Mouse (Mus musculus): Measurements from ENCODE around the gene Sptan1. TPM values are rescaled to one million over a fixed set of nuclear protein-coding genes. Genes with fewer than 3 reads are reported as not detected.

Sptan1 gene
- total and polyA plus RNA-seq, 3 experiments = 73.8 to 113 (median 88.0) TPM

DNA sequence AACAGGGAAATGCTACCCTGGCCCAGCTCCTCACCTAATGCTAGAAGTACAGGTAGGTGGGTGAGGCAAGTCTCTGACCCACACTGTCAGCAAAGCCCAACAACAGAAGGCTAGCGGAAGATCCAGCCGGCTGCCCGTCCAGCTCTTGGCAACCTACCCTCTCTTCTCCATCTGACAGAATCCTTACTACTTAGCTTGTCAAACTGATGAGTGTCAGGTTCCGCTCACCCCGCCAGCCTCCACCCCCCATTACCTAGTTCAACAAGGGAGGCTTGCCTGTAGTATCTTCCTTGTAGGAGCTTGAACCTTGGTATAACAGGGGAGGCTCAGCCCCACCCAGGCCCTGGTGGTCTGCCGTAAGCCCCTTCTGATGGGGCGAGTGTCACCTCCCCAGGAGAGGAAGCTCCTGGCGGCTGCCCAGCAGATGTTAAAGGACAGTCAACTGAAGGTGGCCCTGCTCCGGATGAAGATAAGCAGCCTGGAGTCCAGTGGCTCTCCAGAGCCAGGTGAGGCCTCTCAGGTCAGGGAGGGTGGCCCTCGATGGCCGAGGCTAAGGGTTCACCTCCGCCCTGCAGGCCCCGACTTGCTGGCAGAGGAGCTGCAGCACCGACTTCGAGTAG lies 114.9 kb downstream of the Sptan1 start:
- no peak overlapping the region for H3K9ac ChIP-seq (ENCODE audit: insufficient read depth, low read depth)
- TF ChIP-seq POLR2A (IDR thresholded peaks at IDR 0.05; ENCODE audit: low read depth, low read length) = no peak
- no peaks in the 10 kb centered on the region for H3K9me3 ChIP-seq (replicated peaks; ENCODE audit: low read length)
- H3K27me3 ChIP-seq (replicated peaks) = no peaks in the 10 kb centered on the region
- H3K79me2 ChIP-seq (replicated peaks; ENCODE audit: control insufficient read depth, extremely low read depth, insufficient read depth, poor library complexity, severe bottlenecking) = no peaks in the 10 kb centered on the region
- peaks cover 7 to 31% of the 10 kb centered on the region in 2 experiments for H3K4me1 ChIP-seq (ENCODE audit: control insufficient read depth in 1 of 2, insufficient read depth in 2 of 2)
- no peak overlapping the region for H3K27ac ChIP-seq (ENCODE audit: insufficient read depth, low read depth)
- dilution Hi-C loops (cut with MboI; ENCODE audit: extremely low pct_ligation_motif_present, extremely low pct_unique_long_range_greater_than_20kb, low sequenced_read_pairs) (no loop called here), in situ Hi-C loops (cut with MboI; ENCODE audit: low pct_ligation_motif_present, low pct_unique_long_range_greater_than_20kb, low sequenced_read_pairs) (no loop called here)
- no peak for DNase-seq (ENCODE audit: extremely low read depth)
- no peak overlapping the region for H3K4me2 ChIP-seq (ENCODE audit: insufficient read depth, low read depth, poor library complexity, severe bottlenecking)
- H3K4me3 ChIP-seq (replicated peaks in 1 of 3; ENCODE audit: low read depth in 2 of 3, low read length in 2 of 3, poor library complexity in 1 of 3) = no peak overlapping the region
- H3K36me3 ChIP-seq (replicated peaks in 1 of 2; ENCODE audit: control insufficient read depth in 1 of 2, insufficient read depth in 1 of 2, low read length in 1 of 2) = peaks cover 0 to 33% of the 10 kb centered on the region in 2 experiments

Other genes with a start within 250 kb of the Sptan1 start
- gene Gm13420, start 213.9 kb upstream of the Sptan1 start, total RNA-seq (2012; rRNA removed) = not detected in 2 replicates
- gene Gm13420, start 213.9 kb upstream of the Sptan1 start, total RNA-seq (2014; rRNA removed) = not detected in 2 replicates
- gene Gm13420, start 213.9 kb upstream of the Sptan1 start, polyA plus RNA-seq (2012; ENCODE audit: insufficient read length, low read depth) = not detected in 2 replicates
- not detected in 2 replicates for gene Gm13547, start 206.2 kb upstream of the Sptan1 start, total RNA-seq (2012; rRNA removed)
- not detected in 2 replicates for gene Gm13547, start 206.2 kb upstream of the Sptan1 start, total RNA-seq (2014; rRNA removed)
- gene Gm13547, start 206.2 kb upstream of the Sptan1 start, polyA plus RNA-seq (2012; ENCODE audit: insufficient read length, low read depth) = 0.60 TPM in 1 of 2 replicates, not detected in the other
- gene Coq4, start 178.1 kb upstream of the Sptan1 start, total RNA-seq (2012; rRNA removed) = 25.2 and 29.3 TPM in 2 replicates
- 21.5 and 40.9 TPM in 2 replicates for gene Coq4, start 178.1 kb upstream of the Sptan1 start, total RNA-seq (2014; rRNA removed)
- 19.1 and 21.3 TPM in 2 replicates for gene Coq4, start 178.1 kb upstream of the Sptan1 start, polyA plus RNA-seq (2012; ENCODE audit: insufficient read length, low read depth)
- 32.6 and 40.4 TPM in 2 replicates for gene Trub2, start 177.1 kb upstream of the Sptan1 start, total RNA-seq (2012; rRNA removed)
- 39.0 and 41.5 TPM in 2 replicates for gene Trub2, start 177.1 kb upstream of the Sptan1 start, total RNA-seq (2014; rRNA removed)
- gene Trub2, start 177.1 kb upstream of the Sptan1 start, polyA plus RNA-seq (2012; ENCODE audit: insufficient read length, low read depth) = 41.4 and 58.4 TPM in 2 replicates
- 8.9 and 11.3 TPM in 2 replicates for gene Slc27a4, start 162.9 kb upstream of the Sptan1 start, total RNA-seq (2012; rRNA removed)
- 3.6 and 4.8 TPM in 2 replicates for gene Slc27a4, start 162.9 kb upstream of the Sptan1 start, total RNA-seq (2014; rRNA removed)
- 4.7 and 4.9 TPM in 2 replicates for gene Slc27a4, start 162.9 kb upstream of the Sptan1 start, polyA plus RNA-seq (2012; ENCODE audit: insufficient read length, low read depth)
- gene Urm1, start 145.5 kb upstream of the Sptan1 start, total RNA-seq (2012; rRNA removed) = 31.9 and 33.8 TPM in 2 replicates
- gene Urm1, start 145.5 kb upstream of the Sptan1 start, total RNA-seq (2014; rRNA removed) = 29.2 and 30.6 TPM in 2 replicates
- 25.6 and 37.1 TPM in 2 replicates for gene Urm1, start 145.5 kb upstream of the Sptan1 start, polyA plus RNA-seq (2012; ENCODE audit: insufficient read length, low read depth)
- 6.1 and 6.3 TPM in 2 replicates for gene Cercam, start 96.4 kb upstream of the Sptan1 start, total RNA-seq (2012; rRNA removed)
- 2.5 and 3.0 TPM in 2 replicates for gene Cercam, start 96.4 kb upstream of the Sptan1 start, total RNA-seq (2014; rRNA removed)
- gene Cercam, start 96.4 kb upstream of the Sptan1 start, polyA plus RNA-seq (2012; ENCODE audit: insufficient read length, low read depth) = 3.5 and 3.7 TPM in 2 replicates
- 43.7 and 48.6 TPM in 2 replicates for gene Odf2, start 76.3 kb upstream of the Sptan1 start, total RNA-seq (2012; rRNA removed)
- gene Odf2, start 76.3 kb upstream of the Sptan1 start, total RNA-seq (2014; rRNA removed) = 35.4 and 44.4 TPM in 2 replicates
- gene Odf2, start 76.3 kb upstream of the Sptan1 start, polyA plus RNA-seq (2012; ENCODE audit: insufficient read length, low read depth) = 54.6 and 59.5 TPM in 2 replicates
- 38.0 and 39.7 TPM in 2 replicates for gene Gle1, start 30.1 kb upstream of the Sptan1 start, total RNA-seq (2012; rRNA removed)
- gene Gle1, start 30.1 kb upstream of the Sptan1 start, total RNA-seq (2014; rRNA removed) = 32.0 and 36.5 TPM in 2 replicates
- gene Gle1, start 30.1 kb upstream of the Sptan1 start, polyA plus RNA-seq (2012; ENCODE audit: insufficient read length, low read depth) = 54.1 and 60.1 TPM in 2 replicates
- gene Wdr34, start 83.3 kb downstream of the Sptan1 start, total RNA-seq (2012; rRNA removed) = 23.2 and 26.5 TPM in 2 replicates
- gene Wdr34, start 83.3 kb downstream of the Sptan1 start, total RNA-seq (2014; rRNA removed) = 21.4 and 24.7 TPM in 2 replicates
- gene Wdr34, start 83.3 kb downstream of the Sptan1 start, polyA plus RNA-seq (2012; ENCODE audit: insufficient read length, low read depth) = 28.0 and 28.6 TPM in 2 replicates
- 515 and 844 TPM in 2 replicates for gene Set, start 91.8 kb downstream of the Sptan1 start, total RNA-seq (2012; rRNA removed)
- 1,049 and 1,142 TPM in 2 replicates for gene Set, start 91.8 kb downstream of the Sptan1 start, total RNA-seq (2014; rRNA removed)
- gene Set, start 91.8 kb downstream of the Sptan1 start, polyA plus RNA-seq (2012; ENCODE audit: insufficient read length, low read depth) = 902 and 991 TPM in 2 replicates
- gene Pkn3, start 112.1 kb downstream of the Sptan1 start, total RNA-seq (2012; rRNA removed) = 5.2 and 8.3 TPM in 2 replicates
- gene Pkn3, start 112.1 kb downstream of the Sptan1 start, total RNA-seq (2014; rRNA removed) = 4.7 and 5.0 TPM in 2 replicates
- gene Pkn3, start 112.1 kb downstream of the Sptan1 start, polyA plus RNA-seq (2012; ENCODE audit: insufficient read length, low read depth) = 6.7 and 7.1 TPM in 2 replicates
- gene Zdhhc12, start 128.1 kb downstream of the Sptan1 start, total RNA-seq (2012; rRNA removed) = 33.7 and 36.5 TPM in 2 replicates
- gene Zdhhc12, start 128.1 kb downstream of the Sptan1 start, total RNA-seq (2014; rRNA removed) = 15.3 and 15.6 TPM in 2 replicates
- 34.7 and 42.8 TPM in 2 replicates for gene Zdhhc12, start 128.1 kb downstream of the Sptan1 start, polyA plus RNA-seq (2012; ENCODE audit: insufficient read length, low read depth)
- gene Zer1, start 159.0 kb downstream of the Sptan1 start, total RNA-seq (2012; rRNA removed) = 9.5 and 13.4 TPM in 2 replicates
- gene Zer1, start 159.0 kb downstream of the Sptan1 start, total RNA-seq (2014; rRNA removed) = 4.8 and 5.5 TPM in 2 replicates
- 13.3 and 15.0 TPM in 2 replicates for gene Zer1, start 159.0 kb downstream of the Sptan1 start, polyA plus RNA-seq (2012; ENCODE audit: insufficient read length, low read depth)
- gene Tbc1d13, start 168.2 kb downstream of the Sptan1 start, total RNA-seq (2012; rRNA removed) = 32.1 and 35.1 TPM in 2 replicates
- gene Tbc1d13, start 168.2 kb downstream of the Sptan1 start, total RNA-seq (2014; rRNA removed) = 21.4 and 25.9 TPM in 2 replicates
- gene Tbc1d13, start 168.2 kb downstream of the Sptan1 start, polyA plus RNA-seq (2012; ENCODE audit: insufficient read length, low read depth) = 36.1 and 36.8 TPM in 2 replicates
- gene Endog, start 205.9 kb downstream of the Sptan1 start, total RNA-seq (2012; rRNA removed) = 9.2 and 9.7 TPM in 2 replicates
- 0.23 TPM in 1 of 2 replicates, not detected in the other for gene Endog, start 205.9 kb downstream of the Sptan1 start, total RNA-seq (2014; rRNA removed)
- not detected in 2 replicates for gene Endog, start 205.9 kb downstream of the Sptan1 start, polyA plus RNA-seq (2012; ENCODE audit: insufficient read length, low read depth)
- gene Spout1, start 212.9 kb downstream of the Sptan1 start, total RNA-seq (2012; rRNA removed) = 49.2 and 56.7 TPM in 2 replicates
- gene Spout1, start 212.9 kb downstream of the Sptan1 start, total RNA-seq (2014; rRNA removed) = 34.8 and 38.4 TPM in 2 replicates
- 62.3 and 63.7 TPM in 2 replicates for gene Spout1, start 212.9 kb downstream of the Sptan1 start, polyA plus RNA-seq (2012; ENCODE audit: insufficient read length, low read depth)
- gene Kyat1, start 240.3 kb downstream of the Sptan1 start, total RNA-seq (2012; rRNA removed) = 5.3 and 7.0 TPM in 2 replicates
- gene Kyat1, start 240.3 kb downstream of the Sptan1 start, total RNA-seq (2014; rRNA removed) = 5.0 and 5.5 TPM in 2 replicates
- 5.2 and 5.4 TPM in 2 replicates for gene Kyat1, start 240.3 kb downstream of the Sptan1 start, polyA plus RNA-seq (2012; ENCODE audit: insufficient read length, low read depth)